Mouse (Mus musculus): Measurements from ENCODE around the gene Mapkbp1. TPM values are rescaled to one million over a fixed set of nuclear protein-coding genes. Genes with fewer than 3 reads are reported as not detected.

The Mapkbp1 gene
- polyA plus RNA-seq, 2 experiments, result 0.15 to 1.1 TPM

DNA sequence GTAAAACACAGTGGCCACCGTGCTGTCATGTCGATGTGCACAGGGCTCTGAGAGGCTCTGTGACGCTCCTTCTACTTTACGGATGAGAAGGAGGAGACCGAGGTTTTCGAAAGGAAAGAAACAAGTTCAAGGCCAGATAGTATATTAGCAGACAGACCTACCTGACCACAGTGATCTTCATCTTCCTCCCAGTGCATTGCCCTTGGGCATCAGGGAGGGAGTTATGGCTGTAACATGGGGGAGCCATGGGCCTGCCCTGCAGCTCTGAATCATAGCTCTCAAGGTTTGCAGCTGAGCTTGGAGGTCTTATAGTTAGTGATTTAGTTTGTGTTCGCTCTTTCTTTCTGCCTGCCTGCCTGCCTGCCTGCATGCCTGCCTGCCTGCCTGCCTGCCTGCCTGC lies 34.2 kb downstream of the Mapkbp1 start:
- Histone ChIP-seq H3K27ac (no peak overlapping the region), H3K4me2 (ENCODE audit: low read depth) (no peak overlapping the region), H3K4me1 (replicated peaks; ENCODE audit: control insufficient read depth in 2 of 2, insufficient read depth in 2 of 2, low read length in 1 of 2) (0 out of 4 replicates have a peak, but pooled peaks cover 0 to 2% of the 10 kb centered on the region in 2 experiments), H3K36me3 (replicated peaks; ENCODE audit: control insufficient read depth, insufficient read depth, low read depth) (no peaks in the 10 kb centered on the region), H3K4me3 (ENCODE audit: insufficient read depth in 1 of 2, low read depth in 2 of 2, low read length in 2 of 2) (no peak overlapping the region), H3K27me3 (ENCODE audit: control insufficient read depth, insufficient read depth, low read length) (no peaks in the 10 kb centered on the region), H3K9me3 (ENCODE audit: control insufficient read depth, low read length) (no peaks in the 10 kb centered on the region), H3K9ac (replicated peaks) (no peak overlapping the region)
- TF ChIP-seq CTCF (IDR thresholded peaks at IDR 0.05; ENCODE audit: low read depth) (no peak), EP300 (IDR thresholded peaks at IDR 0.05; ENCODE audit: low read depth) (no peak)
- ATAC-seq (ENCODE audit: insufficient read depth) (no peak), DNase-seq (ENCODE audit: low read depth in 3 of 3, low spot score in 3 of 3) (no peak)
- WGBS (ENCODE audit: insufficient replicate concordance), result 81% methylated on average over 7 of the region's 7 CpGs

DNA sequence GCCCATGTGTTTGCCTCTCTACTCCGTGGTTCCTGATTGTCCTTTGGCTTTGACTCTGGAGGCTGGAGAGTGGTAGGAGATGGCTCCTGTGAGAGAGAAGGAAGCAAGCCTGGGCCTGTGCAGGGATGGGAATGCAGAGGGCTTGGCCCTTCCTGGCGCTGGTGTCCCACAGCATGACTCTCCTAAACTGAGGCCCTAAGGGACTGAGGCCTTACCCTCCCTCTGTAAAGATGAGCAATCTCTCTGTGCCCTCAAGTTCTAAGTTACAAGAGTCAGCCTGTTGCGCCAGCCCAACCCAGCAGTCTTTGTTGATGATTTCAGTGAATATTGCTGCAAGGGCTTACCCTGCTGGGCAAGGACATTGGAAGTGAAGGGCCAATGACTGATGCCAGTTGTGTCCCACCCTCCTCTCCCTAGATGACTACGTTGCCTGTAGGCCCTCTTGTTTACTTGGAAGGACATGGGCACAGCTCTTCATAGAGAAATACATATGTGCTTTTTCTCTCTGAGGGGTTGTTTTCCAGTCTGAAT lies 35.2 kb downstream of the Mapkbp1 start:
- no peak for DNase-seq (ENCODE audit: low read depth in 3 of 3, low spot score in 3 of 3)
- 61% methylated on average over 4 of the region's 4 CpGs for WGBS (ENCODE audit: insufficient replicate concordance)

DNA sequence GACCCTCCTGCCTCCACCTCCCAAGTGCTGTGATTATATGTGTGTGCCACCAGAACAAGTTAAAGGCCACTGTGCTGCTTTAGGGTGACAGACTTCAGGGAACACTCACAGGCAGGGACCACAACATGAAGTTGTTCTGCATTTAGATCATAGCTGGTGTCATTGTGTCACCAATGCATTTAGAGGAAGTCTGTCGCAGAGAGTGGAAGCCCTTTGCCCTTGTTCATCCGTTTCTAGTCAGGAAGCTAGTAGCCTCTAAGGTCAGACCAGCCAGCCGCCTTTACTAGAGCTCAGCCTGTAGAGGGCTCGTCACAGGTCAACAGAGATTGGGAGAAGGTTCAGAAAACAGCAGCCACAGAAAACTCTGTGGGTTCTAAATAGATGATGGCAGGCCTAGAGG lies 36.2 kb downstream of the Mapkbp1 start:
- H3K4me3 ChIP-seq (ENCODE audit: insufficient read depth in 1 of 2, low read depth in 2 of 2, low read length in 2 of 2), result no peak overlapping the region
- H3K9ac ChIP-seq (replicated peaks), result no peak overlapping the region
- WGBS (ENCODE audit: insufficient replicate concordance), result 27% methylated on average over 4 of the region's 4 CpGs
- 0 out of 4 replicates have a peak, but pooled peaks cover 0 to 2% of the 10 kb centered on the region in 2 experiments for H3K4me1 ChIP-seq (replicated peaks; ENCODE audit: control insufficient read depth in 2 of 2, insufficient read depth in 2 of 2, low read length in 1 of 2)
- H3K9me3 ChIP-seq (ENCODE audit: control insufficient read depth, low read length), result no peaks in the 10 kb centered on the region
- H3K27ac ChIP-seq, result no peak overlapping the region
- DNase-seq (ENCODE audit: low read depth in 3 of 3, low spot score in 3 of 3) (no peak), ATAC-seq (ENCODE audit: insufficient read depth) (0 out of 2 replicates have a peak, but pooled peaks have one; percentile 18)
- H3K4me2 ChIP-seq (ENCODE audit: low read depth), result no peak overlapping the region
- H3K27me3 ChIP-seq (ENCODE audit: control insufficient read depth, insufficient read depth, low read length), result no peaks in the 10 kb centered on the region
- TF ChIP-seq EP300 (IDR thresholded peaks at IDR 0.05; ENCODE audit: low read depth) (no peak), CTCF (IDR thresholded peaks at IDR 0.05; ENCODE audit: low read depth) (no peak)
- no peaks in the 10 kb centered on the region for H3K36me3 ChIP-seq (replicated peaks; ENCODE audit: control insufficient read depth, insufficient read depth, low read depth)

More for the DNA sequence above, 35.2 kb downstream of the Mapkbp1 start:
- no peaks in the 10 kb centered on the region for H3K27me3 ChIP-seq (ENCODE audit: control insufficient read depth, insufficient read depth, low read length)
- no peak for TF ChIP-seq CTCF (IDR thresholded peaks at IDR 0.05; ENCODE audit: low read depth)
- no peak for TF ChIP-seq EP300 (IDR thresholded peaks at IDR 0.05; ENCODE audit: low read depth)
- ATAC-seq (ENCODE audit: insufficient read depth), result no peak
- H3K9ac ChIP-seq (replicated peaks), result no peak overlapping the region
- H3K9me3 ChIP-seq (ENCODE audit: control insufficient read depth, low read length), result no peaks in the 10 kb centered on the region
- H3K27ac ChIP-seq, result no peak overlapping the region
- 0 out of 4 replicates have a peak, but pooled peaks cover 0 to 2% of the 10 kb centered on the region in 2 experiments for H3K4me1 ChIP-seq (replicated peaks; ENCODE audit: control insufficient read depth in 2 of 2, insufficient read depth in 2 of 2, low read length in 1 of 2)
- no peaks in the 10 kb centered on the region for H3K36me3 ChIP-seq (replicated peaks; ENCODE audit: control insufficient read depth, insufficient read depth, low read depth)
- H3K4me3 ChIP-seq (ENCODE audit: insufficient read depth in 1 of 2, low read depth in 2 of 2, low read length in 2 of 2), result no peak overlapping the region
- no peak overlapping the region for H3K4me2 ChIP-seq (ENCODE audit: low read depth)

DNA sequence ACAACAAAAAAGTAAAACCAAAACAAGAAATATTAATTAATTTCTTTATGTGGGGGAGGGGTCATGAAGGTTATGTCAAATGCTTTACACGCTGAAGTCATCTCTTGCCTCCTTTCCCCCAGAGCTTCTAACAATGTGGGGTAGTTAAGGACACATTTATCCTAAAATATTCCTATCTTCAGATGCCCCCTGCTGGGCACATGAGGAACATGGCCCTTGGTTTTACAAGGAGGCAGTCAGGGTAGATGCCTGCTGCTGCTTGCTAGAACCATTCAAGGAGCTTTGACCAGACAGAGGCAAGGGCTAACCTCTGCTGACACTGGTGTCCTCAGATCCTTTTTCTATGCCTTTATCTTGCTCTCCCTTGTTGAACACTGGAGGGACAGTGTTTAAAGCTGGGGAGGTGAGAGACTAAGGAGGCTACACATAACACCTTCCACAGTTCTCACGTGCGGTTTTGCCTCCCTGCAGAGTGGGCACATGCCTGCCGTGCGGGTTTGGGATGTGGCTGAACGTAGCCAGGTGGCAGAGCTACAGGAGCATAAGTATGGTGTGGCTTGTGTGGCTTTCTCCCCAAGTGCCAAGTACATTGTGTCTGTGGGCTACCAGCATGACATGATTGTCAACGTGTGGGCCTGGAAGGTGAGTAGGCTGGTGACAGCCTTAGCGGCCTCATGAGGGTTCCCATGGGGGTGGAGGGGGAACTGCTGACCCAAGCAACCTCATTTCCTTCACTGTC lies 39.1 kb downstream of the Mapkbp1 start:
- ATAC-seq (ENCODE audit: insufficient read depth), result no peak
- WGBS (ENCODE audit: insufficient replicate concordance), result 68% methylated on average over 8 of the region's 8 CpGs

DNA sequence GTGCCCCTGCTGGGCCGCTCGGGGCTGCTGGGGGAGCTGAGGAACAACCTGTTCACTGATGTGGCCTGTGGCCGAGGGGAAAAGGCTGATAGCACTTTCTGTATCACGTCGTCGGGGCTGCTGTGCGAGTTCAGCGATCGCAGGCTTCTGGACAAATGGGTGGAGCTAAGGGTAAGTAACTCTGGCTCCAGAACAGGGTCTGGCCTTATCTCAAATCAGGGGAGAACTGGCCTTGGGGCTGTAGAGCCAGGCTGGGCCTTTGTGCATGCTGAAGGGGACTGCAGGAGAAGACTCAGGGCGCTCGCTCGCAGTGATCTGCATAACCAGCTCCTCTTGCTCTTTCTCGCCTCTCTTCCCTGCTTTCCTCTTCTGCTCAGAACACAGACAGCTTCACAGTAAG lies 40.4 kb downstream of the Mapkbp1 start:
- Histone ChIP-seq H3K27ac (no peak overlapping the region), H3K4me1 (replicated peaks; ENCODE audit: control insufficient read depth in 2 of 2, insufficient read depth in 2 of 2, low read length in 1 of 2) (peaks cover 10 to 13% of the 10 kb centered on the region in 2 experiments), H3K27me3 (ENCODE audit: control insufficient read depth, insufficient read depth, low read length) (no peaks in the 10 kb centered on the region), H3K36me3 (replicated peaks; ENCODE audit: control insufficient read depth, insufficient read depth, low read depth) (no peaks in the 10 kb centered on the region), H3K9ac (replicated peaks) (no peak overlapping the region), H3K4me3 (ENCODE audit: insufficient read depth in 1 of 2, low read depth in 2 of 2, low read length in 2 of 2) (no peak overlapping the region), H3K4me2 (ENCODE audit: low read depth) (no peak overlapping the region), H3K9me3 (ENCODE audit: control insufficient read depth, low read length) (no peaks in the 10 kb centered on the region)
- TF ChIP-seq EP300 (IDR thresholded peaks at IDR 0.05; ENCODE audit: low read depth) (no peak), CTCF (IDR thresholded peaks at IDR 0.05; ENCODE audit: low read depth) (no peak)
- DNase-seq (ENCODE audit: low read depth in 3 of 3, low spot score in 3 of 3) (no peak), ATAC-seq (ENCODE audit: insufficient read depth) (no peak)
- 51% methylated on average over 13 of the region's 13 CpGs for WGBS (ENCODE audit: insufficient replicate concordance)

More for the DNA sequence above, 39.1 kb downstream of the Mapkbp1 start:
- H3K9me3 ChIP-seq (ENCODE audit: control insufficient read depth, low read length), result no peaks in the 10 kb centered on the region
- DNase-seq (ENCODE audit: low read depth in 3 of 3, low spot score in 3 of 3), result peak; percentile 20 to 33 (median 28)
- H3K36me3 ChIP-seq (replicated peaks; ENCODE audit: control insufficient read depth, insufficient read depth, low read depth), result no peaks in the 10 kb centered on the region
- TF ChIP-seq EP300 (IDR thresholded peaks at IDR 0.05; ENCODE audit: low read depth), result no peak
- TF ChIP-seq CTCF (IDR thresholded peaks at IDR 0.05; ENCODE audit: low read depth), result peak; percentile 72
- no peak overlapping the region for H3K27ac ChIP-seq
- peaks cover 8 to 11% of the 10 kb centered on the region in 2 experiments for H3K4me1 ChIP-seq (replicated peaks; ENCODE audit: control insufficient read depth in 2 of 2, insufficient read depth in 2 of 2, low read length in 1 of 2)
- no peaks in the 10 kb centered on the region for H3K27me3 ChIP-seq (ENCODE audit: control insufficient read depth, insufficient read depth, low read length)
- H3K4me3 ChIP-seq (ENCODE audit: insufficient read depth in 1 of 2, low read depth in 2 of 2, low read length in 2 of 2), result no peak overlapping the region
- no peak overlapping the region for H3K4me2 ChIP-seq (ENCODE audit: low read depth)
- no peak overlapping the region for H3K9ac ChIP-seq (replicated peaks)

All from liver, embryonic 14.5 days (tissue).